Mouse (Mus musculus) thymus, adult 2 months (tissue): ENCODE measurements at regions not wholly inside any gene's neighbourhood (a gene's known extent, or its start where the extent isn't known, plus 50 kb on each side); places are given as distances from the start of the nearest gene placed in this dataset.

Experiments
- DNase-seq: peaks from one replicate; pipeline ENCODE4 v3.0.0; 2021
- H3K27ac ChIP-seq: fragments of 200-500 bp; 2 replicates; pipeline ENCODE4 v1.5.1; 2012; ENCODE audit warnings: low read length, control low read depth; ENCODE audit not compliant: control insufficient read depth, insufficient read depth
- H3K27me3 ChIP-seq: fragments of 200-500 bp; 2 replicates; pipeline ENCODE4 v1.6.1; 2012; ENCODE audit warnings: mild to moderate bottlenecking, low read length, moderate library complexity, mixed read lengths; ENCODE audit not compliant: control insufficient read depth, insufficient read depth
- H3K36me3 ChIP-seq: fragments of 200-500 bp; 2 replicates; pipeline ENCODE4 v1.6.1; 2012; ENCODE audit warnings: mild to moderate bottlenecking, low read length, moderate library complexity; ENCODE audit not compliant: control insufficient read depth, insufficient read depth
- H3K4me1 ChIP-seq: fragments of 200-500 bp; replicated peaks from 2 replicates; pipeline ENCODE4 v1.6.1; 2012; ENCODE audit warnings: low read length; ENCODE audit not compliant: control insufficient read depth, insufficient read depth
- H3K4me3 ChIP-seq: fragments of 200-500 bp; 2 replicates; pipeline ENCODE4 v1.5.1; 2012; ENCODE audit warnings: mild to moderate bottlenecking, low read length, control low read depth, moderate library complexity; ENCODE audit not compliant: control insufficient read depth, insufficient read depth
- CTCF ChIP-seq: fragments of 200-500 bp; IDR thresholded peaks from 2 replicates; pipeline ENCODE4 v1.5.1; 2012; ENCODE audit warnings: mild to moderate bottlenecking, control low read depth, low read length, moderate library complexity, borderline replicate concordance; ENCODE audit not compliant: control insufficient read depth, poor library complexity, insufficient read depth; ENCODE audit errors: extremely low read depth
- POLR2A ChIP-seq: fragments of 200-500 bp; IDR thresholded peaks from 2 replicates; pipeline ENCODE4 v1.6.1; 2012; ENCODE audit warnings: mild to moderate bottlenecking, low read length, control low read depth, moderate library complexity; ENCODE audit not compliant: control insufficient read depth, poor library complexity, insufficient read depth; ENCODE audit errors: extremely low read depth
- WGBS: fragments of 180-500 bp; shearing (Covaris S2); methylation state at CpG from one replicate; pipeline ENCODE4 v1.1.7; 2018; 5-methylcytosine and 5-hydroxymethylcytosine counted together

- WGBS: 86% methylated on average over 6 of the region's 6 CpGs
- TF ChIP-seq POLR2A: no peak
- TF ChIP-seq CTCF: no peak
- no peak for DNase-seq
- Histone ChIP-seq H3K27me3 (no peaks in the 10 kb centered on the region), H3K4me1 (no peaks in the 10 kb centered on the region), H3K27ac (no peak overlapping the region), H3K36me3 (no peaks in the 10 kb centered on the region), H3K4me3 (no peak overlapping the region)
Measured at GRCm38 (mm10) chr16:57945404-57945803, 190.9 kb upstream of the Col8a1 start.

- no peak for DNase-seq
- H3K27ac ChIP-seq: no peak overlapping the region
- no peaks in the 10 kb centered on the region for H3K36me3 ChIP-seq
- no peaks in the 10 kb centered on the region for H3K4me1 ChIP-seq
- TF ChIP-seq POLR2A: no peak
- no peak for TF ChIP-seq CTCF
- no peak overlapping the region for H3K4me3 ChIP-seq
- 75% methylated on average over 3 of the region's 3 CpGs for WGBS
- H3K27me3 ChIP-seq: no peaks in the 10 kb centered on the region
Measured at GRCm38 (mm10) chr16:57947309-57947708, 192.8 kb upstream of the Col8a1 start.

- TF ChIP-seq POLR2A (no peak), CTCF (no peak)
- H3K4me1 ChIP-seq: no peaks in the 10 kb centered on the region
- 87% methylated on average over 3 of the region's 3 CpGs for WGBS
- H3K4me3 ChIP-seq: no peak overlapping the region
- no peaks in the 10 kb centered on the region for H3K36me3 ChIP-seq
- H3K27me3 ChIP-seq: no peaks in the 10 kb centered on the region
- H3K27ac ChIP-seq: no peak overlapping the region
- no peak for DNase-seq
Measured at GRCm38 (mm10) chr16:57949680-57950079, 195.1 kb upstream of the Col8a1 start.

- Histone ChIP-seq H3K27ac (no peak overlapping the region), H3K4me1 (no peaks in the 10 kb centered on the region), H3K27me3 (no peaks in the 10 kb centered on the region), H3K36me3 (no peaks in the 10 kb centered on the region), H3K4me3 (no peak overlapping the region)
- no peak for DNase-seq
- 67% methylated on average over 1 of the region's 1 CpGs for WGBS
- TF ChIP-seq POLR2A (no peak), CTCF (no peak)
Measured at GRCm38 (mm10) chr16:57970956-57971355, 216.4 kb upstream of the Col8a1 start.

- H3K4me3 ChIP-seq: no peak overlapping the region
- DNase-seq: no peak
- H3K27ac ChIP-seq: no peak overlapping the region
- TF ChIP-seq CTCF: no peak
- TF ChIP-seq POLR2A: no peak
- WGBS: 88% methylated on average over 5 of the region's 5 CpGs
- no peaks in the 10 kb centered on the region for H3K27me3 ChIP-seq
- no peaks in the 10 kb centered on the region for H3K4me1 ChIP-seq
- H3K36me3 ChIP-seq: no peaks in the 10 kb centered on the region
Measured at GRCm38 (mm10) chr16:57984111-57984510, 229.6 kb upstream of the Col8a1 start.

GRCm38 (mm10) chr16:58005740-58006139 is 251.2 kb upstream of the Col8a1 start:
- Histone ChIP-seq H3K4me1 (no peaks in the 10 kb centered on the region), H3K27me3 (no peaks in the 10 kb centered on the region), H3K27ac (no peak overlapping the region), H3K4me3 (no peak overlapping the region), H3K36me3 (no peaks in the 10 kb centered on the region)
- TF ChIP-seq CTCF (no peak), POLR2A (no peak)
- DNase-seq: no peak
- 90% methylated on average over 3 of the region's 3 CpGs for WGBS

DNA sequence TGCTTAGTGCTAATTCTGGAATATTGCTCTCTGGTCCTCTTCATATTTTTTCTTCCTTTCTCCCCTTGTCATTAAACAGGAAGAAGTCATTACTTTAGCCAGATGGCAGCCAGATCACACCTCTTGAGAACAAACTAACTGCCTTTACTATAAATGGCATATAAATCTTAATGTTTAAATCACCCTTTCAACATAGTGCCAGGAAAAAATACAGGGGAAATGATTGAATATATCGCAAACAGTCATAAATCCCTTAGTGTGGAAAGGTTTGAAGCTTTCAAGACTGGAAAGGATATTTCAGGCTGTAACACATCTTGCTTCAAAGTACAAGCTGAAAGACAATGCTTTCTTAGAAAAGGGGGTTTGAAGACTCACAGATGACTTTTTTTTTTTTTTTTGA is 259.0 kb upstream of the Col8a1 start:
- Histone ChIP-seq H3K27ac (no peak overlapping the region), H3K4me1 (no peaks in the 10 kb centered on the region), H3K36me3 (no peaks in the 10 kb centered on the region), H3K4me3 (no peak overlapping the region), H3K27me3 (no peaks in the 10 kb centered on the region)
- DNase-seq: no peak
- TF ChIP-seq CTCF (no peak), POLR2A (no peak)
- 61% methylated on average over 1 of the region's 1 CpGs for WGBS
